Mouse (Mus musculus): Measurements from ENCODE around the gene Lum.

Gene Lum

GRCm38 (mm10) chr10:97564957-97565856, at the start of gene Lum:
Gene Lum (plus strand): TSS chr10:97565128.
- DNase-seq (ENCODE audit: low spot score in 2 of 2), result no peak

DNA sequence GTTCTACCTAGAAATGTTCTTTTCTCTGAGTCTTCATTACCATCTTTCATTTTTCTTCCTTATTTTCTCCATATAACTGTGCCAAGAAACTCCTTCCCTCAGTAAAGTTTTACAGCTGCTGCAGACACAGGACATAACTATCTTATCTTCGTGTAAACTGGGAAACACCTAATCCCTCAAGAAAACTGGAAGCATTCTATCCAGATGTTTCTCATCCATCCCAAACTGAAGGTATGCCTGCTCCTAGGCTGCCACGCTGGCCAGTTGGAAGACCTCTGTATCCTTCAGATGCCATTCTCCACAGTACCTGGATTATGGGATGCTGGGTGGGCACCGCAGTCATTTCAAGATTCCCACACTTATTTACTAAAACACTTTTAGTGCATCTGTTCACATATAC, 41.6 kb upstream of the Lum start:
- DNase-seq (ENCODE audit: low spot score in 2 of 2), result no peak

- DNase-seq (ENCODE audit: low spot score in 2 of 2), result no peak
These were observed 29.2 kb upstream of the Lum start for GRCm38 (mm10) chr10:97535697-97536096.

GRCm38 (mm10) chr10:97536921-97537320, 28.0 kb upstream of the Lum start:
- DNase-seq (ENCODE audit: low spot score in 2 of 2), result no peak

GRCm38 (mm10) chr10:97538202-97538601, 26.7 kb upstream of the Lum start:
- DNase-seq (ENCODE audit: low spot score in 2 of 2), result no peak

GRCm38 (mm10) chr10:97547740-97548139, 17.2 kb upstream of the Lum start:
- DNase-seq (ENCODE audit: low spot score in 2 of 2), result no peak

- no peak for DNase-seq (ENCODE audit: low spot score in 2 of 2)
These were observed 2.7 kb downstream of the Lum start for GRCm38 (mm10) chr10:97567489-97568135.

DNA sequence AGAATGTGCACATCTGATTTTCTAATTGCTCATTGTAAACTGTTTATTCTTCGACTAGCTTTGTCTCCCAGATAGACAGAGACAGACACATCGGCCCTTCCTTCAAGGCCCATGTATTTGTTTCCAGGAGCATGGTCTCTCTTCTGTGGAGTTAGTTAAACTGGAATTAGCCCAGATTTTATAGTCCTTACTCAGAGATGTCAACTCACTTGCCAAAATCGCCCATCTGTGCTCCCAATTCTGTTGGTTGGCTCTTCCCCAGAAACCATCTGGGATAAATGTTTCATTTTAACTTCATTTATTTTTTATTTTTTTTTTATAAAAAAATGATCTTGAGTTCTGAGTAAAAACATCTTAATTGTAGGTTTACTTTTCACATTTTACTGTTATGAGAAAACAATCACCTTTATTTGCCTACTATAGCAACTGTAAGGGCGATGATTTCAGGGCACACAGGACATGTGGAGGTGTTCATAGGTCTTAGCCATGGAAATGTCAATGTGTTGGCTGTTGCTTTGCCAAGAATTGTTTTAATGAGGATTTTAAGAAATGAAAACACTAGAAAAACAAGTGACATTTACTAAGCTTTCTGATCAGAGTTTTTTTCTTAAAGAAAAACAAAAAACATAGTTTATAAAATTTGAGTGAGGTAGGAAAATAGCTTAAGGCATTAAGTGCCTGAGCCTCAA, 17.8 kb downstream of the Lum start:
- peak in 1 of 2 experiments; percentile 63 for DNase-seq (ENCODE audit: low spot score in 2 of 2)

DNA sequence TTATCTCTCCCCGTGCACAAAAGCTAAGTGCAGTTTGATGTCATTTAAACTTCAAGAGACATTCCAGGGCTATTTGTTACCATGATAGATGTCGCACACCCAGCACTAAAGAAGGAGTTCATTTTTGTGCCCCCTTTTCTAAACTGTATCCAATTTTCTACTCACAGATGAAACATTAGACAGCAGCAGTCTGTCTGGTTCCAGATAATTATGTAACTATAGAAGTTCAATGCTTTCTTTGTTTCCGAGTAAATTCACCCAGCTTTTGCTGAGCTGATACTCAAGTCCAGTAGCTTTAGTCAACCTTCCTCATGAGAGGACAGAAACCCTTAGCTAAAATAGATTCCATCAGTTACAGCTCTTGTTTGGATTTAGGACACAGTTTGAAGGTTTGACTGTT, 19.2 kb downstream of the Lum start:
- DNase-seq (ENCODE audit: low spot score in 2 of 2), result no peak

DNA sequence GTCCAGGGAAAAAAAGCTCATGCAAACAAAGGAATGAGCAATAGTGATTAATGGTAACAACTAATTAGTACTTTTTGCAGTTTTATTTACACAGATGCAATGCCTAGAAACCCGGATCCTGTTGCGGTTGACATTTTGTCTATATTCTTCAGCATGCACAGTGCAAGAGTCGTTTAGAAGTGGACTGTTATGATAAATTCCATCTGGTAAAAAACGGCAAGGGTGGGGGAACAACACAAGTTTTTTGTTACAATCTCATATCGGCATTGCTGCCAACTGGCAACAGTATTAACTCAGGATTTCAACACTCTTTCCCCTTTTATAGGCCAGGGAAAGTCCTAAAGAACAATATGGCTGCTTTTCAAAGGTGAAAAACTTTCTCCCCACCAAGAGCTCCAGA, 22.2 kb downstream of the Lum start:
- DNase-seq (ENCODE audit: low spot score in 2 of 2), result no peak

GRCm38 (mm10) chr10:97589574-97589973, 24.6 kb downstream of the Lum start:
- no peak for DNase-seq (ENCODE audit: low spot score in 2 of 2)

GRCm38 (mm10) chr10:97591036-97591435, 26.1 kb downstream of the Lum start:
- DNase-seq (ENCODE audit: low spot score in 2 of 2), result no peak

DNA sequence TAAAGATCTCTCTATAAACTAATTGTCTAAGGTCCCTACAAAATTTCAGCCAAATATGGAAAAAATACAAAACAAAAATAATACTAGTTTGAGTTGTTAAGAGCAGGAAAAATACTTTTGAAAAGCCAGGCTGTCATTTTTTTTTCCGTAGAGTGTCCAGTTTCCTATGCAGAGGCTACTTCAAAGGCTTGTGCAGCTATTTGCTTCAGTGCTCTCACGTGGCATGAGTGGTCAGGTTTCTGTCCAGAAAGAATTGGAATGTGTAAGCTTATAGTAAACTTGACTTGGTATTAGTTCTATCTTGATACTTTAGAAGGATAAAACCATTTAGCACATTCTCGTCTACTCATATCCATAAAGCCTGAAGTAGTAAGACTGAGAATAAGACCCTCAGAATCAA, 26.8 kb downstream of the Lum start:
- DNase-seq (ENCODE audit: low spot score in 2 of 2), result no peak

- no peak for DNase-seq (ENCODE audit: low spot score in 2 of 2)
These were observed 30.8 kb downstream of the Lum start for GRCm38 (mm10) chr10:97595680-97596079.

- no peak for DNase-seq (ENCODE audit: low spot score in 2 of 2)
These were observed 36.8 kb downstream of the Lum start for GRCm38 (mm10) chr10:97601744-97602143.

GRCm38 (mm10) chr10:97603256-97603655, 38.3 kb downstream of the Lum start:
- no peak for DNase-seq (ENCODE audit: low spot score in 2 of 2)

DNA sequence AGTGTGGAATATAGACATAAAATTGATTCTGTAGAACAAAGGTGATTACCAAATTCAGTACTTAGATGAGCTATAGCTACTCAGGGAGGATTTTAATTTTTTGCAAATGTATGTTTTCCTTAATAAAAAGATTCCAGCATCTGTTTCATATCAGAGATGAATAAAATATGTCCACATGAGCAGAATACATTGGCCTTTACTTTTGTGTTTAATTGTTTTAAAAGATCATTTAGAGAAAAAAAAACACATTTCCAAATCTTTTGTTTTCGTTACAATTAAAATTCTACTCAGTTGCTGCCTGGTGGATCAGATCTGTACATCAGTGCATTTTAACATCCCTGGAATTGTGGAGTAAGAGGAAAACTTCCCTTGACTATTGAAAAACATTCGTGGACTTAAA, 41.7 kb downstream of the Lum start, which contains the start of gene Kera:
Gene Kera, plus strand, starts transcription at position 301 of the 400 bp plus-strand sequence.
- no peak for DNase-seq (ENCODE audit: low spot score in 2 of 2)

Data from frontal cortex, postnatal 36 days (tissue).